Comparison of ENCODE assay signal across 10 mouse cellular contexts in genomic region chr3:98055808-98056728, GRCm38 (mm10). TPM values are rescaled to one million over a fixed set of nuclear protein-coding genes. Genes with fewer than 3 reads are reported as not detected.
DNase-seq lines count a peak whose midpoint lies in the region; ATAC-seq and TF ChIP-seq lines count a peak whose summit lies in the region.
"Had no signal": no experiment of that assay in that cellular context is flagged by ENCODE, and none has a peak within 500 bp of the region (broad histone marks: within the 10 kb centered on the region; RNA-seq: fewer than 3 reads in every experiment).

No protein-coding gene starts in this region.

- 73% methylated on average over 20 of the region's 20 CpGs for WGBS in liver, embryonic 16.5 days (ENCODE audit: insufficient replicate concordance)
- WGBS in liver, embryonic 12.5 days (ENCODE audit: insufficient replicate concordance), result 80% methylated on average over 20 of the region's 20 CpGs
- 59% methylated on average over 20 of the region's 20 CpGs for WGBS in limb, embryonic 14.5 days
- WGBS in olfactory bulb, adult 2 months, result 64% methylated on average over 20 of the region's 20 CpGs
- WGBS in stomach, postnatal 0 days, result 81% methylated on average over 20 of the region's 20 CpGs

- H3K4me1 ChIP-seq in liver, embryonic 16.5 days (ENCODE audit: control insufficient read depth, low read depth, low read length), result peaks cover 38% of the 10 kb centered on the region
- H3K4me1 ChIP-seq in liver, embryonic 12.5 days, result peaks cover 86% of the 10 kb centered on the region
- peaks cover 67% of the 10 kb centered on the region for H3K4me1 ChIP-seq in limb, embryonic 14.5 days (ENCODE audit: control insufficient read depth, insufficient read depth, low read length)
- peaks cover 37% of the 10 kb centered on the region for H3K4me1 ChIP-seq in olfactory bulb, adult 2 months (ENCODE audit: control insufficient read depth, insufficient read depth, low read length)
- H3K4me1 ChIP-seq in stomach, postnatal 0 days (replicated peaks; ENCODE audit: control insufficient read depth, insufficient read depth), result peaks cover 11% of the 10 kb centered on the region

- H3K9ac ChIP-seq in liver, embryonic 16.5 days (ENCODE audit: low read depth, low read length), result no peak overlapping the region
- no peak overlapping the region for H3K9ac ChIP-seq in liver, embryonic 12.5 days
- H3K9ac ChIP-seq in limb, embryonic 14.5 days (ENCODE audit: low read depth, low read length, severe bottlenecking), result 0 out of 2 replicates have a peak overlapping the region, but pooled peaks have one; percentile 5
- no peak overlapping the region for H3K9ac ChIP-seq in stomach, postnatal 0 days (ENCODE audit: low read length)
- H3K9ac ChIP-seq: liver, embryonic 13.5 days had no signal

- H3K27ac ChIP-seq in liver, embryonic 16.5 days (ENCODE audit: low read length), result peak overlapping the region; percentile 12; the same call in 1 of the 2 replicates
- H3K27ac ChIP-seq in liver, embryonic 12.5 days, result no peak overlapping the region
- peak overlapping the region; percentile 45 for H3K27ac ChIP-seq in limb, embryonic 14.5 days (replicated peaks; ENCODE audit: low read depth, low read length)
- peak overlapping the region; percentile 57 for H3K27ac ChIP-seq in olfactory bulb, adult 2 months (ENCODE audit: insufficient read depth, low read depth, low read length)
- no peak overlapping the region; the same call in 1 of the 2 replicates for H3K27ac ChIP-seq in stomach, postnatal 0 days (replicated peaks)
- H3K27ac ChIP-seq: liver, embryonic 13.5 days had no signal

- H3K27me3 ChIP-seq in liver, embryonic 16.5 days (ENCODE audit: control insufficient read depth, insufficient read depth, low read depth, low read length), result no peaks in the 10 kb centered on the region
- H3K27me3 ChIP-seq in liver, embryonic 12.5 days (replicated peaks), result no peaks in the 10 kb centered on the region
- H3K27me3 ChIP-seq in limb, embryonic 14.5 days (ENCODE audit: control insufficient read depth, insufficient read depth, low read length), result no peaks in the 10 kb centered on the region
- H3K27me3 ChIP-seq in stomach, postnatal 0 days (ENCODE audit: control insufficient read depth, insufficient read depth, low read length), result no peaks in the 10 kb centered on the region
- H3K27me3 ChIP-seq: liver, embryonic 13.5 days had no signal

- ATAC-seq in liver, embryonic 16.5 days (ENCODE audit: low read depth), result no peak
- no peak for ATAC-seq in liver, embryonic 12.5 days
- ATAC-seq in limb, embryonic 14.5 days (ENCODE audit: low FRiP score, low read depth), result no peak
- no peak for ATAC-seq in stomach, postnatal 0 days (ENCODE audit: low FRiP score, low TSS enrichment)

- no peaks in the 10 kb centered on the region for H3K9me3 ChIP-seq in liver, embryonic 16.5 days (replicated peaks; ENCODE audit: control insufficient read depth, low read length)
- no peaks in the 10 kb centered on the region for H3K9me3 ChIP-seq in liver, embryonic 12.5 days (replicated peaks)
- H3K9me3 ChIP-seq in limb, embryonic 14.5 days (ENCODE audit: control insufficient read depth, low read length), result no peaks in the 10 kb centered on the region
- no peaks in the 10 kb centered on the region for H3K9me3 ChIP-seq in stomach, postnatal 0 days (ENCODE audit: control insufficient read depth, low read length)
- H3K9me3 ChIP-seq: liver, embryonic 13.5 days had no signal

- H3K4me3 ChIP-seq in liver, embryonic 16.5 days (ENCODE audit: low read depth, low read length), result no peak overlapping the region
- no peak overlapping the region for H3K4me3 ChIP-seq in liver, embryonic 12.5 days
- H3K4me3 ChIP-seq in limb, embryonic 14.5 days (replicated peaks; ENCODE audit: low read length), result no peak overlapping the region
- H3K4me3 ChIP-seq in olfactory bulb, adult 2 months (ENCODE audit: insufficient read depth, low read depth, low read length), result no peak overlapping the region
- no peak overlapping the region for H3K4me3 ChIP-seq in stomach, postnatal 0 days (ENCODE audit: low read depth, low read length)
- H3K4me3 ChIP-seq: liver, embryonic 13.5 days had no signal

- no peak overlapping the region for H3K4me2 ChIP-seq in liver, embryonic 16.5 days (ENCODE audit: low read depth, low read length)
- no peak overlapping the region for H3K4me2 ChIP-seq in liver, embryonic 12.5 days
- H3K4me2 ChIP-seq in limb, embryonic 14.5 days (replicated peaks; ENCODE audit: low read depth, low read length, severe bottlenecking), result no peak overlapping the region
- no peak overlapping the region for H3K4me2 ChIP-seq in stomach, postnatal 0 days (replicated peaks; ENCODE audit: low read depth)

- DNase-seq in embryo, embryonic 10 days (ENCODE audit: low spot score), result peak; percentile 66
- no peak for DNase-seq in embryo, embryonic 9.5 days (ENCODE audit: extremely low spot score)
- no peak for DNase-seq in limb, embryonic 14.5 days (ENCODE audit: low spot score)
- DNase-seq in stomach, postnatal 0 days (ENCODE audit: low spot score), result no peak
- DNase-seq in adrenal gland, postnatal 14 days, result no peak
- DNase-seq: kidney, adult 9 months; liver, embryonic 13.5 days had no signal

- no peaks in the 10 kb centered on the region for H3K36me3 ChIP-seq in liver, embryonic 16.5 days (ENCODE audit: control insufficient read depth, insufficient read depth)
- peaks cover 6% of the 10 kb centered on the region; the same call in 1 of the 2 replicates for H3K36me3 ChIP-seq in liver, embryonic 12.5 days
- H3K36me3 ChIP-seq in limb, embryonic 14.5 days (ENCODE audit: control insufficient read depth, insufficient read depth, low read length), result 0 out of 2 replicates have a peak, but pooled peaks cover 4% of the 10 kb centered on the region
- no peaks in the 10 kb centered on the region for H3K36me3 ChIP-seq in stomach, postnatal 0 days (ENCODE audit: control insufficient read depth, insufficient read depth, low read length)

- no peak for TF ChIP-seq POLR2A in limb, embryonic 14.5 days (IDR thresholded peaks at IDR 0.05; ENCODE audit: borderline replicate concordance, extremely low read depth, insufficient read depth, insufficient read length)
- no peak for TF ChIP-seq POLR2A in olfactory bulb, adult 2 months (IDR thresholded peaks at IDR 0.05; ENCODE audit: insufficient read depth, low read depth, low read length)

- TF ChIP-seq CTCF in olfactory bulb, adult 2 months (IDR thresholded peaks at IDR 0.05; ENCODE audit: insufficient read depth, low read depth, low read length), result no peak
- TF ChIP-seq CTCF in stomach, postnatal 0 days (IDR thresholded peaks at IDR 0.05; ENCODE audit: low read depth), result no peak

- no peak for TF ChIP-seq EP300 in stomach, postnatal 0 days (optimal IDR thresholded peaks at IDR 0.05)

RNA-seq across cellular contexts. Expression of gene Notch2, which starts 42.7 kb away (rescaled TPM):
- polyA plus RNA-seq in liver, embryonic 16.5 days (2015; fragmentation: Nextera tagmentation; extraction: Ambion mirVana), result 7.2 and 7.9 TPM in 2 replicates
- polyA plus RNA-seq in liver, embryonic 12.5 days (2016; fragmentation: Nextera tagmentation; extraction: Ambion mirVana), result 8.7 and 10.1 TPM in 2 replicates
- polyA plus RNA-seq in limb, embryonic 14.5 days (2012; rRNA removed), result 38.7 and 49.0 TPM in 2 replicates
- 48.5 and 54.2 TPM in 2 replicates for polyA plus RNA-seq in limb, embryonic 14.5 days (2014; fragmentation: Nextera tagmentation; extraction: Ambion mirVana)
- polyA plus RNA-seq in olfactory bulb, adult 2 months (2012; ENCODE audit: insufficient read depth, insufficient read length, low replicate concordance, missing spikeins), result 43.4 TPM in 1 of 2 replicates, not detected in the other
- 10.6 TPM in 2 replicates for polyA plus RNA-seq in stomach, postnatal 0 days (2015; fragmentation: Nextera tagmentation; extraction: Ambion mirVana)
- total RNA-seq in adrenal gland, postnatal 14 days (2021), result 46.7 and 47.6 TPM in 2 replicates

Comparison
In these comparisons a context has a peak if more than half of its experiments do, and no peak if none do; other contexts are left out.
1. H3K27ac ChIP-seq: peak in liver, embryonic 16.5 days (single experiment), limb, embryonic 14.5 days (single experiment) and olfactory bulb, adult 2 months (single experiment); none in liver, embryonic 12.5 days (single experiment) and stomach, postnatal 0 days (single experiment).